Mouse (Mus musculus) stomach, embryonic 16.5 days (tissue): ENCODE data around the gene Gm5788. TPM values are rescaled to one million over a fixed set of nuclear protein-coding genes. Genes with fewer than 3 reads are reported as not detected.
"Not testable (repeated sequence)": the region's sequence is repeated elsewhere in the genome, so short reads cannot be mapped to it uniquely, and the experiment has no call there.

ENCODE experiments used
- ATAC-seq: fragments of 200-750 bp; cut with Nextera tagmentation; 2 replicates; pipeline ENCODE4 v1.8.0; 2017; ENCODE audit warnings: moderate number of reproducible peaks, moderate TSS enrichment; ENCODE audit not compliant: insufficient read depth, low FRiP score
- H3K27ac ChIP-seq: fragments of 300-500 bp; sonication (generic); 2 replicates; pipeline ENCODE4 v1.5.1; 2014; ENCODE audit warnings: low read length
- H3K27me3 ChIP-seq: fragments of 300-500 bp; sonication (generic); 2 replicates; pipeline ENCODE4 v1.6.1; 2014; ENCODE audit warnings: low read length, control low read depth, mixed read lengths; ENCODE audit not compliant: control insufficient read depth, insufficient read depth
- H3K36me3 ChIP-seq: fragments of 300-500 bp; sonication (generic); 2 replicates; pipeline ENCODE4 v1.6.1; 2014; ENCODE audit warnings: low read length; ENCODE audit not compliant: control insufficient read depth, insufficient read depth
- H3K4me1 ChIP-seq: fragments of 300-500 bp; sonication (generic); 2 replicates; pipeline ENCODE4 v1.6.1; 2014; ENCODE audit warnings: low read length, control low read depth, mixed read lengths; ENCODE audit not compliant: control insufficient read depth, insufficient read depth
- H3K4me2 ChIP-seq: fragments of 300-500 bp; sonication (generic); 2 replicates; pipeline ENCODE4 v1.6.1; 2014; ENCODE audit warnings: low read depth, low read length, mixed read lengths
- H3K4me3 ChIP-seq: fragments of 300-500 bp; sonication (generic); replicated peaks from 2 replicates; pipeline ENCODE4 v1.5.1; 2014; ENCODE audit warnings: mild to moderate bottlenecking, low read length
- H3K9ac ChIP-seq: fragments of 300-500 bp; sonication (generic); 2 replicates; pipeline ENCODE4 v1.6.1; 2014; ENCODE audit warnings: low read length
- H3K9me3 ChIP-seq: fragments of 300-500 bp; sonication (generic); replicated peaks from 2 replicates; pipeline ENCODE4 v1.6.1; 2016; ENCODE audit warnings: low read length, control low read depth; ENCODE audit not compliant: control insufficient read depth
- WGBS: fragments of 180-500 bp; shearing (Covaris S2); extraction: QIAGEN DNeasy Blood & Tissue Kit; methylation state at CpG from one replicate; pipeline ENCODE4 v1.1.7; 2014; 5-methylcytosine and 5-hydroxymethylcytosine counted together
- polyA plus RNA-seq: library from polyadenylated mRNA; unstranded; fragments of >200 nt; fragmentation: Nextera tagmentation; extraction: Ambion mirVana; gene quantifications from 2 replicates; pipeline ENCODE4 v1.2.1, GENCODE M21; 2015

Gene Gm5788
- polyA plus RNA-seq, 1 experiment from 2014 or later: not detected

- 69% methylated on average over 2 of the region's 2 CpGs for WGBS
- not testable (repeated sequence) for ATAC-seq, H3K9ac ChIP-seq, H3K4me1 ChIP-seq, H3K27me3 ChIP-seq, H3K4me2 ChIP-seq, H3K4me3 ChIP-seq, H3K36me3 ChIP-seq, H3K27ac ChIP-seq, H3K9me3 ChIP-seq
Measured at GRCm38 (mm10) chr12:87488683-87489082, 5.8 kb upstream of the Gm5788 start.

GRCm38 (mm10) chr12:87514016-87514415 is 19.5 kb downstream of the Gm5788 start, which contains the start of gene Gm8300:
Gene Gm8300 (plus strand): TSS chr12:87514316.
- not testable (repeated sequence) for H3K9ac ChIP-seq, H3K4me2 ChIP-seq, H3K27ac ChIP-seq, H3K4me1 ChIP-seq, ATAC-seq, H3K36me3 ChIP-seq, H3K4me3 ChIP-seq, H3K27me3 ChIP-seq, H3K9me3 ChIP-seq
- WGBS: 84% methylated on average over 4 of the region's 4 CpGs

GRCm38 (mm10) chr12:87519616-87520015 is 25.1 kb downstream of the Gm5788 start:
- 70% methylated on average over 3 of the region's 3 CpGs for WGBS
- H3K27me3 ChIP-seq, H3K4me2 ChIP-seq, H3K9ac ChIP-seq, H3K27ac ChIP-seq, ATAC-seq, H3K4me3 ChIP-seq, H3K4me1 ChIP-seq, H3K36me3 ChIP-seq, H3K9me3 ChIP-seq: not testable (repeated sequence)

GRCm38 (mm10) chr12:87543927-87544326 is 49.4 kb downstream of the Gm5788 start:
- Histone ChIP-seq H3K4me2 (no peak overlapping the region), H3K36me3 (no peaks in the 10 kb centered on the region), H3K9me3 (no peaks in the 10 kb centered on the region), H3K4me1 (no peaks in the 10 kb centered on the region), H3K9ac (no peak overlapping the region), H3K27me3 (no peaks in the 10 kb centered on the region), H3K27ac (no peak overlapping the region), H3K4me3 (no peak overlapping the region)
- ATAC-seq: no peak
- 89% methylated on average over 3 of the region's 3 CpGs for WGBS

Other genes starting within 250 kb of the Gm5788 start
- gene Vipas39, start 228.5 kb upstream of the Gm5788 start, polyA plus RNA-seq: 36.3 and 37.8 TPM in 2 replicates
- gene Ahsa1, start 228.2 kb upstream of the Gm5788 start, polyA plus RNA-seq: 190 and 202 TPM in 2 replicates
- gene Ism2, start 195.0 kb upstream of the Gm5788 start, polyA plus RNA-seq: 0.42 and 0.53 TPM in 2 replicates
- gene Sptlc2, start 106.4 kb upstream of the Gm5788 start, polyA plus RNA-seq: 98.7 and 101 TPM in 2 replicates
- gene Slirp, start 50.8 kb upstream of the Gm5788 start, polyA plus RNA-seq: 259 and 291 TPM in 2 replicates
- gene Alkbh1, start 50.7 kb upstream of the Gm5788 start, polyA plus RNA-seq: 50.3 and 51.6 TPM in 2 replicates
- 105 and 110 TPM in 2 replicates for gene Snw1, start 22.4 kb upstream of the Gm5788 start, polyA plus RNA-seq
- not detected in 2 replicates for gene Gm8300, start 19.6 kb downstream of the Gm5788 start, polyA plus RNA-seq
- not detected in 2 replicates for gene Oog1, start 108.0 kb downstream of the Gm5788 start, polyA plus RNA-seq
- not detected in 2 replicates for gene Gm4027, start 124.1 kb downstream of the Gm5788 start, polyA plus RNA-seq
- not detected in 2 replicates for gene Gm16381, start 149.9 kb downstream of the Gm5788 start, polyA plus RNA-seq